Mouse (Mus musculus): ENCODE results near the gene Rps6ka5. TPM values are rescaled to one million over a fixed set of nuclear protein-coding genes. Genes with fewer than 3 reads are reported as not detected.

The Rps6ka5 gene
- polyA plus RNA-seq, 1 experiment from 2014 or later: 3.9 TPM

DNA sequence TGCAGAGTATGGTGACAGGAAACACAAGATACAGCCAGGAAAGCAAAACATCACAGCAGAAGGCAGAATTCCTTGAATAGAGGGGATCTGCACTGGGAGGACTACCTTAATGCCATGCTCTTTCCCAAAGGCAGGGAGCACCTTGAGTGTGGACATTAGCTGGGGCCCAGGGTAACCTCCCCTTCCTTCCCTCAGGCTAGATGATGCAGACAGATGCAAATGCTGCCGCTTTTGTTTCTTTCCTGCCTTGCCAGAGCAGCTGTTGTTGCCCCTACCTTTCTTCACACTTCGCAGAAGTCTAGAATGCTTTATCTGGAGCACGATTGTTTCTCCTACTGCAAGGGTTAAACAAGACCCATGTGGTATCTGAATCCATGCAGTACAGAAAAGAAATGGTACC lies 34.6 kb downstream of the Rps6ka5 start:
- 54% methylated on average over 3 of the region's 3 CpGs for WGBS
- no peak overlapping the region for H3K4me2 ChIP-seq
- H3K27me3 ChIP-seq: no peaks in the 10 kb centered on the region
- no peaks in the 10 kb centered on the region for H3K36me3 ChIP-seq
- H3K27ac ChIP-seq: no peak overlapping the region
- no peak for ATAC-seq (replicated peaks; ENCODE audit: insufficient number of reproducible peaks, insufficient read depth, low FRiP score, low read depth)
- H3K9ac ChIP-seq: no peak overlapping the region
- no peaks in the 10 kb centered on the region for H3K9me3 ChIP-seq (replicated peaks)
- no peak overlapping the region for H3K4me3 ChIP-seq
- peaks cover 12% of the 10 kb centered on the region for H3K4me1 ChIP-seq (replicated peaks)

DNA sequence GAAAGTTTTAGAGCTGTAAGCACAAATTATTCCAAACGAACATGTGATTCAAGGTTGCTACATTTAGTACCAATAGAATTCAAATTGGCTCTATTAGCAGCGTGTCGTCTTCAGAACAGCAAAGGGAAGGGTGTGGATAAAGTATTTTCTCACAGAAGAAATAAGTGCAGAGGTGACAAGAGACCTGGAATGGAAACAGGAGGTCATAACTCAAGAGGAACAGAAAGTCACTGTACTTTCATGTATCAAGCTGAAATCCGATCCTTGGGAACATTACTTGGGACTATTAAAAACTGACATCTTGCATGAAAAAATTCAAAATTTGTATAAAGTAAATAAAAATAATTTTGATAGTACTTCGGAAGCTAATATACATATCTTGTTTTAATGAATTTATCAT lies 36.3 kb downstream of the Rps6ka5 start:
- ATAC-seq (replicated peaks; ENCODE audit: insufficient number of reproducible peaks, insufficient read depth, low FRiP score, low read depth): no peak
- no peaks in the 10 kb centered on the region for H3K36me3 ChIP-seq
- no peaks in the 10 kb centered on the region for H3K9me3 ChIP-seq (replicated peaks)
- H3K4me2 ChIP-seq: no peak overlapping the region
- no peak overlapping the region for H3K9ac ChIP-seq
- no peak overlapping the region for H3K4me3 ChIP-seq
- H3K27ac ChIP-seq: no peak overlapping the region
- H3K4me1 ChIP-seq (replicated peaks): peaks cover 10% of the 10 kb centered on the region
- whole genome bisulfite sequencing: 73% methylated on average over 5 of the region's 5 CpGs
- no peaks in the 10 kb centered on the region for H3K27me3 ChIP-seq

DNA sequence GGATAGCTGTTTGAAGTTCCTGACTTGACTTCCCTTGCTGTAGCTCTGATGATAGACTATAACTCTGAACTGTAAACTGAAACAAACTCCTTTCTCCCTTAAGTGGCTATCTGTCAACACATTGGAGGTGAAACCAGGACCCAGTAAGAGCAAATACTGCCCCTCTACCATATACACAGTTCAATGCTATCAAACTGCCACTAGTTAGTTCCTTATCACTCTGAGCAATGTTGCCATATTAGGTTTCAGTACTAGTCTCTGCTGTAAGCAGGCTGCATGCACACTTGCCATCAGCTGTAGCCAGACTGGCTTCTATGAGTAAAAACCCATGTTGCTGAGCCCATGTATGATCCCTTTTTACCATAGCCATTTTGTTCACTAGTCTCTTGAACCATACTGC lies 38.6 kb downstream of the Rps6ka5 start:
- peak overlapping the region; percentile 60 for H3K27ac ChIP-seq
- H3K27me3 ChIP-seq: no peaks in the 10 kb centered on the region
- H3K36me3 ChIP-seq: no peaks in the 10 kb centered on the region
- H3K4me2 ChIP-seq: 0 out of 2 replicates have a peak overlapping the region, but pooled peaks have one; percentile 9
- no peaks in the 10 kb centered on the region for H3K9me3 ChIP-seq (replicated peaks)
- ATAC-seq (replicated peaks; ENCODE audit: insufficient number of reproducible peaks, insufficient read depth, low FRiP score, low read depth): peak; percentile 77
- peaks cover 10% of the 10 kb centered on the region for H3K4me1 ChIP-seq (replicated peaks)
- H3K9ac ChIP-seq: no peak overlapping the region
- H3K4me3 ChIP-seq: no peak overlapping the region

DNA sequence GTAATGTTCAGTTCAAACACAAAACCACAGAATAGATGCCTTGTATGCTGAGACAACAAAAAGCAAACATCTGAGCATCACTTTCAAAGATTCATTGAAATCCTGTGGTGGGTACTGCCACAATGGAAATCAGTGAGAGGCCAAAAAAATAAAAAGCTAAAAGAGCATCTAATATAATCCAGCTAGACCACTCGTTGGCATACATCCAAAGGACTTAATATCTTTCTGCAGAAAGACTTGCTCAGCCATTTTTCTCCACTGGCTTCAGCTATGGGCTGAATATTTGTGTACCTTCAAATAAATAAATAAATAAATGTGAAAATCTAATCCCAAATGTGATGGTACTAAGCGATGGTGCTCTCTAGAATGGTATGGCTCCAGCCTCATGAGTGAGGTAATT lies 39.8 kb downstream of the Rps6ka5 start:
- Histone ChIP-seq H3K9ac (no peak overlapping the region), H3K4me3 (no peak overlapping the region), H3K4me1 (replicated peaks) (peaks cover 10% of the 10 kb centered on the region), H3K9me3 (replicated peaks) (no peaks in the 10 kb centered on the region), H3K4me2 (no peak overlapping the region), H3K36me3 (no peaks in the 10 kb centered on the region), H3K27ac (no peak overlapping the region), H3K27me3 (no peaks in the 10 kb centered on the region)
- ATAC-seq (replicated peaks; ENCODE audit: insufficient number of reproducible peaks, insufficient read depth, low FRiP score, low read depth): no peak
- WGBS: 77% methylated on average over 2 of the region's 2 CpGs

DNA sequence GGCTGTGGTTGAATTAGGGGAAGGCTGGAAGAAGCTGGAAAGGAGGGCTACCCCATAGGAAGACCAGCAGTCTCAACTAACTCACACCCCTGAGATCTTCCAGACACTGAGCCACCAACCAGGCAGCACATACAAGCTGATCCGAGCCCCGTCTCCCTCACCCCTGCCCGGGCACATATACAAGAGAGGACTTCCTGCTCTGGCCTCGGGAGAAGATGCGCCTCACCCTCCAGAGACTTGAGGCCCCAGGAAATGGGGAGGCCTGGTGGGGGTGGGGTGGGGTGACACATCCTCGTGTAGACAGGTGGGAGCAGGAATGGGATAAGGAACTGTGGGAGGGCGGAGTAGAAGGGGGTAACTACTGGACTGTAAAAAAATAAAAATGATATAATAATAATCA lies 45.0 kb downstream of the Rps6ka5 start:
- Histone ChIP-seq H3K27ac (no peak overlapping the region), H3K4me3 (no peak overlapping the region), H3K27me3 (no peaks in the 10 kb centered on the region), H3K4me2 (no peak overlapping the region), H3K36me3 (0 out of 2 replicates have a peak, but pooled peaks cover 4% of the 10 kb centered on the region), H3K4me1 (replicated peaks) (peaks cover 3% of the 10 kb centered on the region; the same call in 1 of the 2 replicates), H3K9me3 (replicated peaks) (no peaks in the 10 kb centered on the region), H3K9ac (no peak overlapping the region)
- 75% methylated on average over 7 of the region's 7 CpGs for WGBS
- ATAC-seq (replicated peaks; ENCODE audit: insufficient number of reproducible peaks, insufficient read depth, low FRiP score, low read depth): no peak

DNA sequence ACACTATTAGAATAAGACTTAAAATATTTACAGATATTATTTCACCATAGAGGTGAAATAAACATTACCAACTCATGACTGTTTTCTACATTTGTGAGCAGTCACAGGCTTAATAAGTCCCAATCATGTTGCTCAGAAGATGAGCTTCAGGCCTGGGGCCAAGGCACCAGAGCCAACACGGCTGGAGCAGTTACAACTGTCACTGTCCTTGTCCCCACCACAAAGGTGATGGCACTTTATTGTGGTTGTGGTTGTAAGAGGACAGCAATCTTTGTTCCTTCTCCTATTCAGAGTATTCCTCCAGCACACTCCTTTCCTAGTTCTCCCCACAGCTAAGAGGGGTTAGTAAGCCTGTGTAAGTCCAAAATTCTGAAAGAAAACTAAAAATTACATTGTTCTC lies 45.5 kb downstream of the Rps6ka5 start:
- no peak for ATAC-seq (replicated peaks; ENCODE audit: insufficient number of reproducible peaks, insufficient read depth, low FRiP score, low read depth)
- 0 out of 2 replicates have a peak, but pooled peaks cover 4% of the 10 kb centered on the region for H3K36me3 ChIP-seq
- no peaks in the 10 kb centered on the region for H3K9me3 ChIP-seq (replicated peaks)
- H3K27me3 ChIP-seq: no peaks in the 10 kb centered on the region
- H3K27ac ChIP-seq: no peak overlapping the region
- peaks cover 3% of the 10 kb centered on the region; the same call in 1 of the 2 replicates for H3K4me1 ChIP-seq (replicated peaks)
- 41% methylated on average over 1 of the region's 1 CpGs for WGBS
- H3K4me3 ChIP-seq: no peak overlapping the region
- H3K9ac ChIP-seq: no peak overlapping the region
- no peak overlapping the region for H3K4me2 ChIP-seq

DNA sequence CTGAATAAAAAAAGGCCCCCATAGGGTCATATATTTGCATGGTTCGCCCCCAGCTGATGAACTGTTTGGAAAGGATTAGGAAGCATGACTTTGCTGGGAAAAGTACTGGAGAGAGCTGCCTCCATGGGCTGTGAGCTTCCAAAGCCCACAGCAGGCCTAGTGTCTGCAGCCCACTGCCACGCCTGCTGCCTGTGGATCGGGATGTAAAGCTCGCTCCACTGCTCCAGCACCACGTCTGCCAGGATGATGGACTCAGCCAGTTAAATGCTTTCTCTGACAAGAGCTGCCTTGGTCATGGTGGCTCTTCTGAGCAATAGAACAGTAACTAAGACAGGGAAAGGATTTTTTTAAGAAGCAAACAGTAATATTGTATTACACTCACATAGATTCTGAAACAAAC lies 46.1 kb downstream of the Rps6ka5 start:
- H3K9me3 ChIP-seq (replicated peaks): no peaks in the 10 kb centered on the region
- H3K4me1 ChIP-seq (replicated peaks): peaks cover 3% of the 10 kb centered on the region; the same call in 1 of the 2 replicates
- H3K27ac ChIP-seq: no peak overlapping the region
- no peak for ATAC-seq (replicated peaks; ENCODE audit: insufficient number of reproducible peaks, insufficient read depth, low FRiP score, low read depth)
- H3K36me3 ChIP-seq: 0 out of 2 replicates have a peak, but pooled peaks cover 4% of the 10 kb centered on the region
- no peaks in the 10 kb centered on the region for H3K27me3 ChIP-seq
- WGBS: 86% methylated on average over 5 of the region's 5 CpGs
- no peak overlapping the region for H3K4me2 ChIP-seq
- no peak overlapping the region for H3K4me3 ChIP-seq
- H3K9ac ChIP-seq: no peak overlapping the region

DNA sequence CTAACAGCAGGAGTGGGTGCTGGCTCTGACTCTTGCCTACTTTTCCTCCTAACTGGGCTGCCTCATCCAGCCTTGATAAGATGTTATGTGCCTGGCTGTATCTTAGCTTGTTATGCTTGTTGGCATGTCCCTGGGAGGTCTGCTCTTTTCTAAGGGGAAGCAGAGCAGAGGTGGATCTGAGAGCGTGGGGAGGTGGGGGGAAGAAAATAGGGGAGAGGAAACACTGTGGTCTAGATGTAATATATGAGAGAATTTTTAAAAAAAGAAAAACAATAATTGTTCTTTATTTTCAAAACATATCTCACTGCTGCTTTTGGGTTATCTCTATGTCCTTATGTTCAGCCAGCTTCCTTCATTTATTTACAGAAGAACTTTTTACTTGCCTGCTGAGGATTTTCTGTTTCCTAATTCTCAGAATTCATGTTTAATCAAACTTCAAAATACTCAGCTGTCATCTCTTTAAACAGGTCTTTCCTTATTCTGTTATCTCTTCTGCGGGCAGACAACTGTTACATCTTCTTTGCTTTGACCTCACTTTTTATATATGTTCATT lies 56.1 kb downstream of the Rps6ka5 start:
- Histone ChIP-seq H3K4me1 (replicated peaks) (no peaks in the 10 kb centered on the region), H3K9ac (no peak overlapping the region), H3K4me2 (no peak overlapping the region), H3K27me3 (no peaks in the 10 kb centered on the region), H3K27ac (no peak overlapping the region), H3K4me3 (no peak overlapping the region), H3K36me3 (no peaks in the 10 kb centered on the region), H3K9me3 (replicated peaks) (no peaks in the 10 kb centered on the region)
- no peak for ATAC-seq (replicated peaks; ENCODE audit: insufficient number of reproducible peaks, insufficient read depth, low FRiP score, low read depth)
- 68% methylated on average over 2 of the region's 2 CpGs for WGBS

DNA sequence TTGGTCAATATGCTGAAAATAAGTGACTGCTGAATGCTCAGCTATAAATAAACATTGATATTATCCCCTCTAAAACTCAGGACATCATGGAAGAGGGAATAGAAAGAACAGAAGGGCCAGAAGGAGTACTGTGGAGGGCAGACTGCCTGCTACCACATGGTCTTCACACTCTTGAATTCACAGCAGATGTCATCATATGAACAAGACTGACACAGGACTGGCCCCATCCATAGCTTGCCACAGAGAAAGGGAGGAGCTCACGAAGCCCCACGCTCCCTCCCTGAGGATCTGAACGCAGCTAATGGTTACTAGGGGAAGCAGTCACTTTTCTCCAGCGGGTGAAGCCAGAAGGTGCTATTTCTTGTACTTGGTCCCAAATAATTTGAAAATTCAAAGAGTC lies 61.5 kb downstream of the Rps6ka5 start:
- Histone ChIP-seq H3K27ac (no peak overlapping the region), H3K9me3 (replicated peaks) (no peaks in the 10 kb centered on the region), H3K4me2 (no peak overlapping the region), H3K9ac (no peak overlapping the region), H3K4me3 (no peak overlapping the region), H3K4me1 (replicated peaks) (no peaks in the 10 kb centered on the region), H3K27me3 (no peaks in the 10 kb centered on the region), H3K36me3 (no peaks in the 10 kb centered on the region)
- ATAC-seq (replicated peaks; ENCODE audit: insufficient number of reproducible peaks, insufficient read depth, low FRiP score, low read depth): no peak
- WGBS: 76% methylated on average over 4 of the region's 4 CpGs

DNA sequence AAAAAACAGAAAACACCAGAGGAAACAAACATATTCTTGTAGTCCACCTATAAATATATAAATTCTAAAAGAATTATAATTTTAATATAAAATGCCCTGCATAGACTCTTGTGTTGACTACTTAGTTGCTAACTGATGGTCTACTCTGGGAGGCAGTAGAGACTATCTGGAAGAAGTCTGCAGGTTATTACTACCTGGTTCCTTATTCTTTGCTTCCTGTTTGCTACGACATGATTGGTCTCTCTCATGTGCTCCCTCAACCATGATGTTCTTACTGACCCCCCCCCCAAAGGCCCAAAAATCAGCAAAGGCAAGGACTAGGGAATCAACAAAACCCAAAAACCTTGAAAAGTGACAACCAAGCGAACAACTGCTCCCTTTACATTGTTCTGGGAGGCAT lies 66.7 kb downstream of the Rps6ka5 start:
- WGBS: 89% methylated on average over 2 of the region's 2 CpGs

DNA sequence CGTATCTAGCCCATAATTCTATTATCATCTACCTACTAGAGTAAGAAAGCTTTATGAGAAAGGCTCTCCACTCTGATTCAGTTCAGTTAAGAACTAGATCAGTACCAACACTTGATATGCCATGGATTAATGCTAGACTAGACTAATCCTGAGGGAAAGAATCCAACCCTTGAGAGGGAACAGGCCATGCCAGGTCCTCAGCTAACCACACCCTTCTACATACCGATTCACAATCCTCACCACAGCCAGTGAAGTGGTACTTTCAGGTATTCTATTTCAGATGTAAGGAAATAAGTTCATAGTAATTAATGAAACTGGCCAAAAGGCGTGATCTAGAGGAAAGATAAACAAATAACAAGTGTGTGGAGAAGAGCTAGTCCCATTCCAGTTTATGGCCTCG lies 70.8 kb downstream of the Rps6ka5 start:
- no peak overlapping the region for H3K27ac ChIP-seq
- H3K9me3 ChIP-seq (replicated peaks): no peaks in the 10 kb centered on the region
- H3K4me2 ChIP-seq: no peak overlapping the region
- no peaks in the 10 kb centered on the region for H3K27me3 ChIP-seq
- ATAC-seq (replicated peaks; ENCODE audit: insufficient number of reproducible peaks, insufficient read depth, low FRiP score, low read depth): no peak
- no peaks in the 10 kb centered on the region for H3K36me3 ChIP-seq
- WGBS: 78% methylated on average over 4 of the region's 4 CpGs
- H3K4me1 ChIP-seq (replicated peaks): no peaks in the 10 kb centered on the region
- H3K9ac ChIP-seq: no peak overlapping the region
- no peak overlapping the region for H3K4me3 ChIP-seq

More for the DNA sequence above, 66.7 kb downstream of the Rps6ka5 start:
- Histone ChIP-seq H3K4me3 (no peak overlapping the region), H3K4me1 (replicated peaks) (no peaks in the 10 kb centered on the region), H3K9me3 (replicated peaks) (no peaks in the 10 kb centered on the region), H3K36me3 (no peaks in the 10 kb centered on the region), H3K27ac (no peak overlapping the region), H3K4me2 (no peak overlapping the region), H3K27me3 (no peaks in the 10 kb centered on the region), H3K9ac (no peak overlapping the region)
- no peak for ATAC-seq (replicated peaks; ENCODE audit: insufficient number of reproducible peaks, insufficient read depth, low FRiP score, low read depth)

DNA sequence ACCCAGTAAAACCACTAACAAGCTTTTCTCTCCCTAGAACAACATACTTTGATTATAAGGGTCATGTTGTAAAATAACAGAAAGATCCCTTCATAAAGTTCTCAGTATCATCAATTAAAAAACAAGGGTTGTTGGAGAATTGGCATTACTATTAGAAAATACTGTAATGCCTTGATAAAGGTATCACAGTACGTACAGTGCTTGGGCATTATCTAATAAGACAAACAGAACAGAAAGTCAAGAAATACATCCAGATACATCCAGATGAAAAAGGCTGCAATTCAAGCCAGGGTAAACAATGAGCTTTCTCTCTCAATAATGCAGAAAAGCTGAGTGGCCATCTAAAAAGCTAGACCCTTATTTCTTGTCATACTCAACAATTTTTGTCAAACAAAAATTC lies 84.8 kb downstream of the Rps6ka5 start:
- H3K27me3 ChIP-seq: no peaks in the 10 kb centered on the region
- H3K4me1 ChIP-seq (replicated peaks): peaks cover 6% of the 10 kb centered on the region
- no peak overlapping the region for H3K4me2 ChIP-seq
- no peaks in the 10 kb centered on the region for H3K36me3 ChIP-seq
- no peak overlapping the region for H3K27ac ChIP-seq
- no peak overlapping the region for H3K9ac ChIP-seq
- H3K4me3 ChIP-seq: no peak overlapping the region
- 64% methylated on average over 1 of the region's 1 CpGs for WGBS
- ATAC-seq (replicated peaks; ENCODE audit: insufficient number of reproducible peaks, insufficient read depth, low FRiP score, low read depth): no peak
- H3K9me3 ChIP-seq (replicated peaks): no peaks in the 10 kb centered on the region
